Mouse (Mus musculus): ENCODE measurements around the gene Chn1.

Chn1 gene

GRCm38 (mm10) chr2:73631816-73632215 lies 143.3 kb downstream of the Chn1 start:
- DNase-seq (ENCODE audit: low spot score) = no peak

GRCm38 (mm10) chr2:73618486-73619052 lies 156.6 kb downstream of the Chn1 start:
- no peak for DNase-seq (ENCODE audit: low spot score)

GRCm38 (mm10) chr2:73616434-73617057 lies 158.6 kb downstream of the Chn1 start:
- no peak for DNase-seq (ENCODE audit: low spot score)

- DNase-seq (ENCODE audit: low spot score) = no peak
Observed at GRCm38 (mm10) chr2:73615456-73615855, 159.7 kb downstream of the Chn1 start.

GRCm38 (mm10) chr2:73614303-73614702 lies 160.8 kb downstream of the Chn1 start:
- DNase-seq (ENCODE audit: low spot score) = no peak

GRCm38 (mm10) chr2:73612941-73613340 lies 162.2 kb downstream of the Chn1 start:
- no peak for DNase-seq (ENCODE audit: low spot score)

- DNase-seq (ENCODE audit: low spot score) = no peak
Observed at GRCm38 (mm10) chr2:73612367-73612914, 162.7 kb downstream of the Chn1 start.

GRCm38 (mm10) chr2:73611798-73612197 lies 163.3 kb downstream of the Chn1 start:
- no peak for DNase-seq (ENCODE audit: low spot score)

GRCm38 (mm10) chr2:73609724-73610210 lies 165.4 kb downstream of the Chn1 start:
- no peak for DNase-seq (ENCODE audit: low spot score)

GRCm38 (mm10) chr2:73609067-73609723 lies 166.0 kb downstream of the Chn1 start:
- DNase-seq (ENCODE audit: low spot score) = no peak

GRCm38 (mm10) chr2:73608391-73608790 lies 166.8 kb downstream of the Chn1 start:
- DNase-seq (ENCODE audit: low spot score) = no peak

GRCm38 (mm10) chr2:73607609-73608008 lies 167.5 kb downstream of the Chn1 start:
- DNase-seq (ENCODE audit: low spot score) = no peak

- no peak for DNase-seq (ENCODE audit: low spot score)
Observed at GRCm38 (mm10) chr2:73607146-73607545, 168.0 kb downstream of the Chn1 start.

GRCm38 (mm10) chr2:73606616-73607015 lies 168.5 kb downstream of the Chn1 start:
- DNase-seq (ENCODE audit: low spot score) = no peak

- no peak for DNase-seq (ENCODE audit: low spot score)
Observed at GRCm38 (mm10) chr2:73605077-73605476, 170.1 kb downstream of the Chn1 start.

- no peak for DNase-seq (ENCODE audit: low spot score)
Observed at GRCm38 (mm10) chr2:73604579-73604978, 170.6 kb downstream of the Chn1 start.

- no peak for DNase-seq (ENCODE audit: low spot score)
Observed at GRCm38 (mm10) chr2:73600650-73601049, 174.5 kb downstream of the Chn1 start.

GRCm38 (mm10) chr2:73597772-73598171 lies 177.4 kb downstream of the Chn1 start:
- no peak for DNase-seq (ENCODE audit: low spot score)

GRCm38 (mm10) chr2:73596786-73597185 lies 178.4 kb downstream of the Chn1 start:
- no peak for DNase-seq (ENCODE audit: low spot score)

- no peak for DNase-seq (ENCODE audit: low spot score)
Observed at GRCm38 (mm10) chr2:73596326-73596725, 178.8 kb downstream of the Chn1 start.

- no peak for DNase-seq (ENCODE audit: low spot score)
Observed at GRCm38 (mm10) chr2:73593101-73593439, 182.1 kb downstream of the Chn1 start.

- DNase-seq (ENCODE audit: low spot score) = no peak
Observed at GRCm38 (mm10) chr2:73592231-73593100, 182.7 kb downstream of the Chn1 start.

Data from urinary bladder, postnatal 10 days (tissue).